Mouse (Mus musculus) heart, embryonic 13.5 days (tissue): ENCODE measurements around the gene Slc22a14. TPM values are rescaled to one million over a fixed set of nuclear protein-coding genes. Genes with fewer than 3 reads are reported as not detected.

Source experiments
- ATAC-seq: fragments of 200-750 bp; cut with Nextera tagmentation; 2 replicates; pipeline ENCODE4 v1.8.0; 2017; ENCODE audit warnings: moderate TSS enrichment; ENCODE audit not compliant: insufficient number of reproducible peaks, low FRiP score, low TSS enrichment; ENCODE audit errors: extremely low read depth
- H3K27ac ChIP-seq: fragments of 300-500 bp; sonication (generic); replicated peaks from 2 replicates; pipeline ENCODE4 v1.5.1; 2015; ENCODE audit warnings: moderate library complexity, mild to moderate bottlenecking, inconsistent platforms
- H3K27me3 ChIP-seq: fragments of 300-500 bp; sonication (generic); replicated peaks from 2 replicates; pipeline ENCODE4 v1.6.1; 2015; ENCODE audit warnings: mild to moderate bottlenecking, inconsistent platforms
- H3K36me3 ChIP-seq: fragments of 300-500 bp; sonication (generic); 2 replicates; pipeline ENCODE4 v1.6.1; 2015; ENCODE audit warnings: mild to moderate bottlenecking, inconsistent platforms
- H3K4me1 ChIP-seq: fragments of 300-500 bp; sonication (generic); 2 replicates; pipeline ENCODE4 v1.6.1; 2015; ENCODE audit warnings: inconsistent platforms
- H3K4me2 ChIP-seq: fragments of 300-500 bp; sonication (generic); 2 replicates; pipeline ENCODE4 v1.6.1; 2015; ENCODE audit warnings: inconsistent platforms, mild to moderate bottlenecking, moderate library complexity
- H3K4me3 ChIP-seq: fragments of 300-500 bp; sonication (generic); 2 replicates; pipeline ENCODE4 v1.5.1; 2015; ENCODE audit warnings: moderate library complexity, mild to moderate bottlenecking, inconsistent platforms
- H3K9ac ChIP-seq: fragments of 300-500 bp; sonication (generic); 2 replicates; pipeline ENCODE4 v1.6.1; 2015; ENCODE audit warnings: inconsistent platforms, mild to moderate bottlenecking, moderate library complexity
- H3K9me3 ChIP-seq: fragments of 300-500 bp; sonication (generic); 2 replicates; pipeline ENCODE4 v1.6.1; 2016; ENCODE audit warnings: inconsistent platforms
- WGBS: fragments of 180-500 bp; shearing (Covaris S2); methylation state at CpG from one replicate; pipeline ENCODE4 v1.1.7; 2015; ENCODE audit warnings: mixed read lengths; 5-methylcytosine and 5-hydroxymethylcytosine counted together
- polyA plus RNA-seq: library from polyadenylated mRNA; unstranded; fragments of >200 nt; fragmentation: Nextera tagmentation; extraction: Ambion mirVana; gene quantifications from 2 replicates; pipeline ENCODE4 v1.2.1, GENCODE M21; 2015

Gene Slc22a14
- polyA plus RNA-seq, 1 experiment from 2014 or later: not detected

- Histone ChIP-seq H3K27me3 (peaks cover 38% of the 10 kb centered on the region), H3K4me2 (no peak overlapping the region), H3K27ac (no peak overlapping the region), H3K4me1 (no peaks in the 10 kb centered on the region), H3K9ac (no peak overlapping the region), H3K36me3 (no peaks in the 10 kb centered on the region), H3K4me3 (no peak overlapping the region), H3K9me3 (no peaks in the 10 kb centered on the region)
- 33% methylated on average over 2 of the region's 2 CpGs for WGBS
- no peak for ATAC-seq
Measured at GRCm38 (mm10) chr9:119151751-119152150, 213.6 kb downstream of the Slc22a14 start.

- no peaks in the 10 kb centered on the region for H3K36me3 ChIP-seq
- H3K4me3 ChIP-seq: no peak overlapping the region
- ATAC-seq: no peak
- no peaks in the 10 kb centered on the region for H3K9me3 ChIP-seq
- H3K27me3 ChIP-seq: peaks cover 19% of the 10 kb centered on the region
- 14% methylated on average over 5 of the region's 5 CpGs for WGBS
- H3K4me1 ChIP-seq: no peaks in the 10 kb centered on the region
- H3K4me2 ChIP-seq: no peak overlapping the region
- H3K9ac ChIP-seq: no peak overlapping the region
- no peak overlapping the region for H3K27ac ChIP-seq
Measured at GRCm38 (mm10) chr9:119149601-119150000, 215.8 kb downstream of the Slc22a14 start.

- WGBS: 63% methylated on average over 13 of the region's 13 CpGs
- no peaks in the 10 kb centered on the region for H3K36me3 ChIP-seq
- no peak overlapping the region for H3K4me3 ChIP-seq
- H3K4me2 ChIP-seq: no peak overlapping the region
- H3K9ac ChIP-seq: no peak overlapping the region
- H3K9me3 ChIP-seq: no peaks in the 10 kb centered on the region
- no peak overlapping the region for H3K27ac ChIP-seq
- no peaks in the 10 kb centered on the region for H3K4me1 ChIP-seq
- no peak for ATAC-seq
- no peaks in the 10 kb centered on the region; the same call in 1 of the 2 replicates for H3K27me3 ChIP-seq
Measured at GRCm38 (mm10) chr9:119146098-119146770, 219.1 kb downstream of the Slc22a14 start.

- Histone ChIP-seq H3K9me3 (no peaks in the 10 kb centered on the region), H3K4me2 (no peak overlapping the region), H3K36me3 (no peaks in the 10 kb centered on the region), H3K4me3 (no peak overlapping the region), H3K4me1 (no peaks in the 10 kb centered on the region), H3K27ac (no peak overlapping the region), H3K9ac (no peak overlapping the region), H3K27me3 (no peaks in the 10 kb centered on the region; the same call in 1 of the 2 replicates)
- ATAC-seq: no peak
- 52% methylated on average over 6 of the region's 6 CpGs for WGBS
Measured at GRCm38 (mm10) chr9:119145638-119146037, 219.7 kb downstream of the Slc22a14 start.

- no peaks in the 10 kb centered on the region for H3K9me3 ChIP-seq
- no peak overlapping the region for H3K9ac ChIP-seq
- H3K4me1 ChIP-seq: no peaks in the 10 kb centered on the region
- no peak overlapping the region for H3K27ac ChIP-seq
- no peak for ATAC-seq
- WGBS: 56% methylated on average over 10 of the region's 10 CpGs
- H3K4me2 ChIP-seq: no peak overlapping the region
- no peaks in the 10 kb centered on the region for H3K36me3 ChIP-seq
- H3K4me3 ChIP-seq: no peak overlapping the region
- H3K27me3 ChIP-seq: no peaks in the 10 kb centered on the region
Measured at GRCm38 (mm10) chr9:119145137-119145536, 220.2 kb downstream of the Slc22a14 start.

GRCm38 (mm10) chr9:119144696-119145095, 220.7 kb downstream of the Slc22a14 start:
- WGBS: 69% methylated on average over 8 of the region's 8 CpGs
- no peak for ATAC-seq

GRCm38 (mm10) chr9:119143372-119143771, 222.0 kb downstream of the Slc22a14 start:
- no peak overlapping the region for H3K9ac ChIP-seq
- no peaks in the 10 kb centered on the region for H3K36me3 ChIP-seq
- WGBS: 55% methylated on average over 9 of the region's 9 CpGs
- H3K27ac ChIP-seq: no peak overlapping the region
- no peaks in the 10 kb centered on the region for H3K9me3 ChIP-seq
- no peaks in the 10 kb centered on the region for H3K27me3 ChIP-seq
- no peak overlapping the region for H3K4me3 ChIP-seq
- peaks cover 3% of the 10 kb centered on the region; the same call in 1 of the 2 replicates for H3K4me1 ChIP-seq
- H3K4me2 ChIP-seq: no peak overlapping the region
- no peak for ATAC-seq

More at GRCm38 (mm10) chr9:119144696-119145095, 220.7 kb downstream of the Slc22a14 start:
- Histone ChIP-seq H3K4me1 (peaks cover 2% of the 10 kb centered on the region; the same call in 1 of the 2 replicates), H3K27me3 (no peaks in the 10 kb centered on the region), H3K36me3 (no peaks in the 10 kb centered on the region), H3K9ac (no peak overlapping the region), H3K9me3 (no peaks in the 10 kb centered on the region), H3K4me3 (no peak overlapping the region), H3K4me2 (no peak overlapping the region), H3K27ac (no peak overlapping the region)

GRCm38 (mm10) chr9:119142066-119142465, 223.3 kb downstream of the Slc22a14 start:
- H3K36me3 ChIP-seq: no peaks in the 10 kb centered on the region
- H3K27ac ChIP-seq: no peak overlapping the region
- peaks cover 9% of the 10 kb centered on the region; the same call in 1 of the 2 replicates for H3K4me1 ChIP-seq
- no peak overlapping the region for H3K4me3 ChIP-seq
- no peaks in the 10 kb centered on the region for H3K27me3 ChIP-seq
- H3K9me3 ChIP-seq: no peaks in the 10 kb centered on the region
- WGBS: 67% methylated on average over 5 of the region's 5 CpGs
- H3K4me2 ChIP-seq: no peak overlapping the region
- H3K9ac ChIP-seq: no peak overlapping the region
- ATAC-seq: no peak

- no peak overlapping the region for H3K4me2 ChIP-seq
- peaks cover 9% of the 10 kb centered on the region; the same call in 1 of the 2 replicates for H3K4me1 ChIP-seq
- no peaks in the 10 kb centered on the region for H3K36me3 ChIP-seq
- H3K9me3 ChIP-seq: no peaks in the 10 kb centered on the region
- no peak for ATAC-seq
- no peak overlapping the region for H3K27ac ChIP-seq
- no peak overlapping the region for H3K4me3 ChIP-seq
- 71% methylated on average over 2 of the region's 2 CpGs for WGBS
- no peaks in the 10 kb centered on the region for H3K27me3 ChIP-seq
- no peak overlapping the region for H3K9ac ChIP-seq
Measured at GRCm38 (mm10) chr9:119138836-119139235, 226.5 kb downstream of the Slc22a14 start.

GRCm38 (mm10) chr9:119130692-119131091, 234.7 kb downstream of the Slc22a14 start:
- no peak overlapping the region for H3K27ac ChIP-seq
- H3K4me1 ChIP-seq: no peaks in the 10 kb centered on the region
- no peaks in the 10 kb centered on the region for H3K36me3 ChIP-seq
- H3K9me3 ChIP-seq: no peaks in the 10 kb centered on the region
- no peak for ATAC-seq
- H3K27me3 ChIP-seq: no peaks in the 10 kb centered on the region; the same call in 1 of the 2 replicates
- no peak overlapping the region for H3K4me3 ChIP-seq
- no peak overlapping the region for H3K9ac ChIP-seq
- WGBS: 53% methylated on average over 5 of the region's 5 CpGs
- no peak overlapping the region for H3K4me2 ChIP-seq

GRCm38 (mm10) chr9:119128436-119129181, 236.7 kb downstream of the Slc22a14 start:
- H3K9ac ChIP-seq: no peak overlapping the region

More at GRCm38 (mm10) chr9:119128436-119129181, 236.7 kb downstream of the Slc22a14 start:
- no peak for ATAC-seq
- H3K4me3 ChIP-seq: no peak overlapping the region
- no peaks in the 10 kb centered on the region for H3K9me3 ChIP-seq
- H3K4me1 ChIP-seq: no peaks in the 10 kb centered on the region
- no peak overlapping the region for H3K4me2 ChIP-seq
- no peak overlapping the region for H3K27ac ChIP-seq
- no peaks in the 10 kb centered on the region; the same call in 1 of the 2 replicates for H3K27me3 ChIP-seq
- no peaks in the 10 kb centered on the region for H3K36me3 ChIP-seq
- 76% methylated on average over 12 of the region's 12 CpGs for WGBS
